19 mouse cellular contexts compared by ENCODE assay signal in the genomic region with DNA sequence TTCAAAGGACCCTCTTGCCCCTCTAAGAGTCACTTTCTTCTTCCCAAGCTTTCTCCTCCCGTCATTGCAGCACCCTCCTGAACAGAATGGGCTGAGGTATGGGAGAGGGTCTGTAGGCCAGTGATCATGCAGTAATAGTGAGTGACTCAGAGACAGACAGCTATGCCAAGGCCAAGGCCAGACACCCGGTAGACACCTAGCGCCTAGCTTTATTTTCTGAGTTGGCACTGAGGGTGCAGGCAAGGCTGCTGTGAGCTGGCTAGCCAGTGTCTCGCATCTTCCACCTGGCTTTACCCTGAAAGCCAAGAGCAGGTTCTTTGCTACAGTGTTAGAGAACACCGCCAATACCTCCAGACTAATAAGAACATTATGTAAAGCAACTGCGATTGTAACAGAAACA. TPM values are rescaled to one million over a fixed set of nuclear protein-coding genes. Genes with fewer than 3 reads are reported as not detected.
A peak's percentile ranks its signal among the peaks of the same experiment; 100 is the strongest.
DNase-seq lines count a peak whose midpoint lies in the region.
"Had no signal": no experiment of that assay in that cellular context is flagged by ENCODE, and none has a peak within 500 bp of the region (broad histone marks: within the 10 kb centered on the region; RNA-seq: fewer than 3 reads in every experiment).

No protein-coding gene starts in this region.

- 85% methylated on average over 6 of the region's 6 CpGs for WGBS in forebrain, embryonic 10.5 days

- H3K36me3 ChIP-seq in forebrain, embryonic 10.5 days (replicated peaks), result no peaks in the 10 kb centered on the region
- H3K36me3 ChIP-seq: embryonic facial prominence, embryonic 12.5 days; forebrain, embryonic 12.5 days; hindbrain, embryonic 10.5 days; limb, embryonic 15.5 days; midbrain, embryonic 12.5 days; neural tube, embryonic 12.5 days had no signal

- peak; percentile 71 for DNase-seq in heart, adult 11 months
- no peak for DNase-seq in heart, postnatal 10 days
- DNase-seq in adrenal gland, postnatal 10 days, result peak; percentile 39
- DNase-seq in adrenal gland, postnatal 36 days, result peak; percentile 58 to 67
- peak; percentile 54 to 65 for DNase-seq in cerebellum, postnatal 10 days
- DNase-seq in neural tube, embryonic 10.5 days (ENCODE audit: extremely low spot score, low spot score), result no peak
- no peak for DNase-seq in forebrain, embryonic 10.5 days (ENCODE audit: extremely low spot score, low spot score)
- DNase-seq: kidney, postnatal 25 days; left cerebral cortex, postnatal 4 days; lung, embryonic 14.5 days had no signal

- no peak overlapping the region for H3K27ac ChIP-seq in forebrain, embryonic 10.5 days
- H3K27ac ChIP-seq: embryonic facial prominence, embryonic 12.5 days; forebrain, embryonic 12.5 days; hindbrain, embryonic 10.5 days; limb, embryonic 15.5 days; liver, embryonic 14.5 days; midbrain, embryonic 12.5 days; neural tube, embryonic 12.5 days had no signal

- no peak overlapping the region for H3K4me3 ChIP-seq in forebrain, embryonic 10.5 days
- H3K4me3 ChIP-seq: embryonic facial prominence, embryonic 12.5 days; forebrain, embryonic 12.5 days; hindbrain, embryonic 10.5 days; limb, embryonic 15.5 days; midbrain, embryonic 12.5 days; neural tube, embryonic 12.5 days had no signal

- H3K9me3 ChIP-seq in forebrain, embryonic 10.5 days, result no peaks in the 10 kb centered on the region
- H3K9me3 ChIP-seq: forebrain, embryonic 12.5 days; hindbrain, embryonic 10.5 days; limb, embryonic 15.5 days; midbrain, embryonic 12.5 days; neural tube, embryonic 12.5 days had no signal

- H3K27me3 ChIP-seq in forebrain, embryonic 10.5 days (ENCODE audit: poor library complexity, severe bottlenecking), result peaks cover 4% of the 10 kb centered on the region; the same call in 1 of the 2 replicates
- H3K27me3 ChIP-seq: embryonic facial prominence, embryonic 12.5 days; limb, embryonic 15.5 days; midbrain, embryonic 12.5 days; neural tube, embryonic 12.5 days had no signal

- H3K4me1 ChIP-seq in forebrain, embryonic 10.5 days, result peaks cover 8% of the 10 kb centered on the region

- intact Hi-C loops in heart, postnatal 10 days (cut with DNase I), result no loop called here

RNA-seq across cellular contexts. Expression of gene Wipf3, which starts 33.4 kb away (rescaled TPM):
- 10 to 100 TPM; 12.9 to 16.4 TPM for total RNA-seq in heart, postnatal 10 days (2021)
- 1 to 10 TPM; 4.6 to 8.2 TPM for total RNA-seq in adrenal gland, postnatal 10 days (2021)
- total RNA-seq in adrenal gland, postnatal 36 days (2021), result 1 to 10 TPM in 1 of 2 experiments, under 1 TPM in 1; 0.99 to 1.4 TPM
- polyA plus RNA-seq in forebrain, embryonic 10.5 days (2016; fragmentation: Nextera tagmentation; extraction: Ambion mirVana), result 0.72 and 0.90 TPM in 2 replicates
- total RNA-seq: granulocyte monocyte progenitor cell, adult 5-6 weeks; MEL had no signal

Comparison
In these comparisons a context has a peak if more than half of its experiments do, and no peak if none do; other contexts are left out.
1. DNase-seq: peak in heart, adult 11 months (single experiment), adrenal gland, postnatal 10 days (single experiment), adrenal gland, postnatal 36 days (2 of 2) and cerebellum, postnatal 10 days (2 of 2); none in heart, postnatal 10 days (0 of 2), neural tube, embryonic 10.5 days (single experiment) and forebrain, embryonic 10.5 days (single experiment).